Mouse (Mus musculus): ENCODE results near the gene Mrps16. TPM values are rescaled to one million over a fixed set of nuclear protein-coding genes. Genes with fewer than 3 reads are reported as not detected.
A peak's percentile ranks its signal among the peaks of the same experiment; 100 is the strongest.

Mrps16 gene
- polyA plus RNA-seq, 1 experiment from 2014 or later, result 64.9 TPM

DNA sequence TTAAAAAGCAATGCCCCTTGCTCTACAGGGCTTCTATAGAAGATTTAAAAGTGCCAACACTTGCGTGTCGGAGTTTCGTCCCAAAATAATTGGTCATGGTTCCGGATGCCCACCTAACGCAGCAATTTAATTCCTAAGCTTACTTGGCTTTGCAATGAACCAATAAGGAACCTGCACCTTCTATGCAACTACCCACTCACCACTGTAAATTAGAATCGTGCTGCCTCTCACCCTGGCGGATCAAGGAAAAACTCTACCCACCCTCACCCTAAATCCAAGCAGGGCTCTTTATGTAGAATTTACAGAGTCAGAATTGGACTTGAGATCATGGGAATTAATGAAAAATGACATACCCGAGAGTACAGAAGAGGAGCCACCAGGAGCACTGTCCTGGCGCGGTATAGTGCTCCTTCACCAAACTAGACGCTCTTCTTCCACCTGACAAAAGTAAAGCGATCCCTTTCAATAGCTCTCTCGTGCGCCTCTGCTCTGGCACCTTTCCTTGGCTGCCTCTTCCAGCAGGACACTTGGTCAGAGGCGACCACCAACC is 45.9 kb downstream of the Mrps16 start:
- no peaks in the 10 kb centered on the region for H3K9me3 ChIP-seq
- peak overlapping the region; percentile 95 for H3K9ac ChIP-seq
- peak overlapping the region; percentile 78 for H3K4me2 ChIP-seq
- peaks cover 34% of the 10 kb centered on the region for H3K4me1 ChIP-seq (replicated peaks)
- WGBS, result 7% methylated on average over 15 of the region's 15 CpGs
- H3K4me3 ChIP-seq, result peak overlapping the region; percentile 85
- H3K27ac ChIP-seq, result peak overlapping the region; percentile 96
- H3K27me3 ChIP-seq, result no peaks in the 10 kb centered on the region
- peaks cover 38% of the 10 kb centered on the region for H3K36me3 ChIP-seq
- ATAC-seq (ENCODE audit: low FRiP score), result peak; percentile 53

DNA sequence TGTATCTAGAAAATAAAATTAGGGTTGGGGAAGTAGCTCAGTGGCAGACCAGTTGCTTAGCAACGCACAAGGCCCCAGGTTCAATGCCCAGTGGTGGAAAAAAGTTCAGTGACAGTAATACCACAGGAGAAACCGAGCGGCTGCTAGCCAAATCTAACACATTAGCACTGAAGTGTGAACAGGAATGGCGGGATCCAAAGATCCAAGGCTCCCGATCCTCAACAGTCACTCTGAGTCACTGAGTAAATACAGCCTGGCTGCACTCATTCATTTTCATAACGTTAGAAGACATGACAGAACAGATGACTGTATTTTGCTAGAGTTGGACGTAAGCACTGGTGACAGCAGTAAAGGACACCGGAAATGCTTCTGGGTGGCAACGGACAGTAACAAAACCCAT is 47.5 kb downstream of the Mrps16 start:
- ATAC-seq (ENCODE audit: low FRiP score), result no peak
- Histone ChIP-seq H3K4me2 (no peak overlapping the region), H3K36me3 (peaks cover 39% of the 10 kb centered on the region), H3K4me3 (no peak overlapping the region), H3K4me1 (replicated peaks) (peaks cover 34% of the 10 kb centered on the region), H3K27ac (no peak overlapping the region), H3K9ac (no peak overlapping the region; the same call in 1 of the 2 replicates), H3K27me3 (no peaks in the 10 kb centered on the region), H3K9me3 (no peaks in the 10 kb centered on the region)
- WGBS, result 89% methylated on average over 9 of the region's 9 CpGs

DNA sequence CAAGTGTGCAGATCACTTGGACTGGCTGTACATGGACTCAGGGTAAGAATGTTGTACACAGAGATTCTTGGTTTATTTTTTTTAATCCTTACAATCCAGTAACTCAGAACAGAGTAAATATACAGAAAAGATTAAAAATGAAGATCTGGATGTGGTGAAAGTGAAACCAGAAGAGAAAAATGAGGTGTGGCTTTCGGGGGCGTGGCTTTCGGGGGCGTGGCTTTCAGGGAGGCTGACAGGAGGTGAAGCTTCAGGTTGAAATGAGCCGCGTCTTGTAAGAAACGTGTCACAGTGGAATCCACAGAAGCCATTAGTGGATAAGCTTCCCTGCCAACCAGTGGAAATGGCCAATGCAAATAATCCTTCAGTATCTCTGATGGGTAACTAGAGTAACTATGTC is 52.6 kb downstream of the Mrps16 start:
- peaks cover 63% of the 10 kb centered on the region for H3K36me3 ChIP-seq
- ATAC-seq (ENCODE audit: low FRiP score), result no peak
- H3K4me1 ChIP-seq (replicated peaks), result peaks cover 8% of the 10 kb centered on the region; the same call in 1 of the 2 replicates
- H3K27ac ChIP-seq, result no peak overlapping the region
- H3K9me3 ChIP-seq, result no peaks in the 10 kb centered on the region
- 85% methylated on average over 7 of the region's 7 CpGs for WGBS
- no peak overlapping the region for H3K9ac ChIP-seq
- H3K27me3 ChIP-seq, result no peaks in the 10 kb centered on the region
- no peak overlapping the region for H3K4me2 ChIP-seq
- H3K4me3 ChIP-seq, result no peak overlapping the region

DNA sequence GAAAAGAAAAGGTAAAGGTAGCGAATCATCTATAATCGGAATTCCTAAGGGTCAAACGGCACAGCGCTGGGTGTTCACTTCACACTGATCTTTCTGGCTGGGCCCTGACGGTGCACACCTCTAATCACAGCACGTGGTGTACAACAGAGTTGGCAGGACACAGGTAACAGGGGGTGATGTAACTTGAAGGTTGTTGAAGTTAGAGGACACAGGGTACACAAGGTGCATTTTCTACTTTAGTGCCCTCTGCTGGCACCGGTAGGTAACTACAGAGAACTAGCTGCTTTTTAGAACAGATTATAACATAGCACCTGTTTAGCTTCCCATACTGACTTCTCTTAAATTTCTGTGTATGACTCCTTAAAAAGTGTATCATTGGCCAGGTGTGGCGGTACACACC is 53.3 kb downstream of the Mrps16 start:
- Histone ChIP-seq H3K9me3 (no peaks in the 10 kb centered on the region), H3K4me2 (no peak overlapping the region), H3K27me3 (no peaks in the 10 kb centered on the region), H3K9ac (no peak overlapping the region), H3K4me3 (no peak overlapping the region), H3K27ac (no peak overlapping the region), H3K36me3 (peaks cover 65% of the 10 kb centered on the region), H3K4me1 (replicated peaks) (peaks cover 1% of the 10 kb centered on the region; the same call in 1 of the 2 replicates)
- 83% methylated on average over 8 of the region's 8 CpGs for WGBS
- ATAC-seq (ENCODE audit: low FRiP score), result no peak

DNA sequence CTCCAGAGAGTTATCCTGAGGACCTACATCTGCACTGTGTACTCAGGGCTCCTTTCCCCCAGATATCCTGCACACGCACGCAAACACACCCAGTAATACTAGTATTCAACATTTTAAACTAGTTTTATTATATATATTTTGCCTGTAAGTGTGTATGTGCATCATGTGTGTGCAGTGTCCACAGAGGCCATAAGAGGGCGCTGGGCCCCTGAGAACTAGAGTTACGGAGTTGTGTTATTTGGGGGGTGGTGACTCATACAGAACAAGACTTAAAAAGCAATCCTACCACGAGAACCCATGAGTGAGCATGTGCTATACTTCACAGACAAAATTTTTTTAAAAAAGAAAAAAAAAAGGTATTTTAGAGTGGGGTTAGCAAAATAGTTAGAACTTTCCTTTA is 54.0 kb downstream of the Mrps16 start:
- WGBS, result 96% methylated on average over 5 of the region's 5 CpGs
- Histone ChIP-seq H3K4me2 (no peak overlapping the region), H3K4me1 (replicated peaks) (no peaks in the 10 kb centered on the region), H3K27ac (no peak overlapping the region), H3K36me3 (peaks cover 61% of the 10 kb centered on the region), H3K9ac (no peak overlapping the region), H3K4me3 (no peak overlapping the region), H3K27me3 (no peaks in the 10 kb centered on the region), H3K9me3 (no peaks in the 10 kb centered on the region)
- ATAC-seq (ENCODE audit: low FRiP score), result no peak

Other genes with a start within 250 kb of the Mrps16 start
- gene Kcnk5, start 211.8 kb downstream of the Mrps16 start, polyA plus RNA-seq (2015; fragmentation: Nextera tagmentation; extraction: Ambion mirVana), result 1.9 and 2.3 TPM in 2 replicates
- not detected in 2 replicates for gene Kcnk16, start 124.4 kb downstream of the Mrps16 start, polyA plus RNA-seq (2015; fragmentation: Nextera tagmentation; extraction: Ambion mirVana)
- gene Nudt13, start 98.9 kb downstream of the Mrps16 start, polyA plus RNA-seq (2015; fragmentation: Nextera tagmentation; extraction: Ambion mirVana), result 11.3 and 17.1 TPM in 2 replicates
- 51.6 and 53.2 TPM in 2 replicates for gene Ecd, start 45.5 kb downstream of the Mrps16 start, polyA plus RNA-seq (2015; fragmentation: Nextera tagmentation; extraction: Ambion mirVana)
- 43.3 and 44.2 TPM in 2 replicates for gene Fam149b, start 45.5 kb downstream of the Mrps16 start, polyA plus RNA-seq (2015; fragmentation: Nextera tagmentation; extraction: Ambion mirVana)
- 125 and 126 TPM in 2 replicates for gene Dnajc9, start 4.7 kb downstream of the Mrps16 start, polyA plus RNA-seq (2015; fragmentation: Nextera tagmentation; extraction: Ambion mirVana)
- 1.0 and 2.2 TPM in 2 replicates for gene Cfap70, start 58.6 kb upstream of the Mrps16 start, polyA plus RNA-seq (2015; fragmentation: Nextera tagmentation; extraction: Ambion mirVana)
- gene Anxa7, start 86.5 kb upstream of the Mrps16 start, polyA plus RNA-seq (2015; fragmentation: Nextera tagmentation; extraction: Ambion mirVana), result 11.7 and 13.2 TPM in 2 replicates
- 0.41 and 0.82 TPM in 2 replicates for gene Mss51, start 103.3 kb upstream of the Mrps16 start, polyA plus RNA-seq (2015; fragmentation: Nextera tagmentation; extraction: Ambion mirVana)
- gene Ppp3cb, start 152.9 kb upstream of the Mrps16 start, polyA plus RNA-seq (2015; fragmentation: Nextera tagmentation; extraction: Ambion mirVana), result 81.1 and 86.1 TPM in 2 replicates
- 9.3 and 12.1 TPM in 2 replicates for gene Usp54, start 247.4 kb upstream of the Mrps16 start, polyA plus RNA-seq (2015; fragmentation: Nextera tagmentation; extraction: Ambion mirVana)

Data from hindbrain, embryonic 13.5 days (tissue).